Mouse (Mus musculus) testis, adult 2 months (tissue): Measurements from ENCODE around the gene Slc24a3.

ENCODE experiments used
- CTCF ChIP-seq: fragments of 200-500 bp; IDR thresholded peaks from 2 replicates; pipeline ENCODE4 v1.5.1; 2012; ENCODE audit warnings: low read depth, mild to moderate bottlenecking, inconsistent platforms, low read length, moderate library complexity; ENCODE audit not compliant: control insufficient read depth, insufficient read depth, insufficient replicate concordance
- POLR2A ChIP-seq: fragments of 200-500 bp; IDR thresholded peaks from 2 replicates; pipeline ENCODE4 v1.6.1; 2012; ENCODE audit warnings: low read depth, mild to moderate bottlenecking, inconsistent platforms, low read length, moderate library complexity; ENCODE audit not compliant: control insufficient read depth

GRCm38 (mm10) chr2:145619688-145620087 lies 452.1 kb downstream of the Slc24a3 start:
- no peak for TF ChIP-seq POLR2A
- no peak for TF ChIP-seq CTCF
